Mouse (Mus musculus) frontal cortex, postnatal 14 days (tissue): ENCODE measurements at regions not wholly inside any gene's neighbourhood (a gene's known extent, or its start where the extent isn't known, plus 50 kb on each side); places are given as distances from the start of the nearest gene placed in this dataset.

Experiments
- DNase-seq, 2 experiments: peaks; one replicate each; pipeline ENCODE4 v3.0.0; 2022; ENCODE audit warnings: low spot score in 2 of 2

DNA sequence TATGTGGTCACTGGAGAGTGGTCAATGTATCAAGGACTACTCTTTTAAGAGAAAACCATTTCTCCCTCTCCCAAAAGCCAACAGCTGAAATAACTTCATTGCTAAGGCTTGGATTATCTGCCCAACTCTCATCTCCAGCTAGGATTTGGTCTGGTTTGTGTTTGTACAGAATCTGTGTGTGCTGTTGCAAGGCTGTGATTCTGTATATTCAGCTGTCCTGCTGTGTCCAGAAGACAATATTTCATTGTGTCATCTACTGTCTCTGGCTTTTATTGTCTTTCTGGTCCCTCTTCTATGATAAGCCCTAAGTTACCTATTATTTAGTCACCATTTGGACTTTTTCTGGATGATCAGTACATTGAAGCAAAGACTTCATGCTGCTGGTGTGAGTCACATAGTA, 110.9 kb downstream of the Cenpc1 start:
- no peak for DNase-seq

DNA sequence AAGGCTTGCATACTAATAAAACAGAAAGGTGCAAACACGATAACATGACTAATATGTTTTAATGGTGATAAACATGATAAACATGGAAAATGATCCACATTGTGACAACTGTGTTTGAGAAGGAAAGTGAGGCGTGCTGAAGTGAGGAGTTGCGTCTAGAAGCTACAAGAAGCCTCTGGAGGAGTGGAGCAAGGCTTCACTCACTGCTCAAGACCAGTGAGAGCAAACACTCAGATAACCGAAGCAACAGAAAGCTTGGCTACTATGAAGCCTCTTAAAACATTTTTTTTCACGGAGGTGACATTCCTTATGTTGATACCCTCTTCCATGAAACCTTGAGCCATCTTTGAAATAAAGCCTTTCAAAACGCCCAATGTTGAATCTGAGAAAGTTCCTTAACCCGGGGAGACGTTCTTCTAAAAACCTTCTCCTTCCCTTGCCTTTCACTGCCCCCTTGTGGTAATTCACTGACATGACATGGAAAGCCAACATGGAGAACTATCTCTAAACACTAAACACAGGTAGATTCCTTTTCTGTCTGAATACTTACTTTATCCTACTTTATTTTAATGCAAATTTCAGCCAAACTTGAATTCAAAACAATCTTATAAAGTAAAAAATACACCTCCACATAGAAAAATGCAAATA, 128.6 kb downstream of the Cenpc1 start:
- DNase-seq, result peak in 1 of 2 experiments; percentile 48

DNA sequence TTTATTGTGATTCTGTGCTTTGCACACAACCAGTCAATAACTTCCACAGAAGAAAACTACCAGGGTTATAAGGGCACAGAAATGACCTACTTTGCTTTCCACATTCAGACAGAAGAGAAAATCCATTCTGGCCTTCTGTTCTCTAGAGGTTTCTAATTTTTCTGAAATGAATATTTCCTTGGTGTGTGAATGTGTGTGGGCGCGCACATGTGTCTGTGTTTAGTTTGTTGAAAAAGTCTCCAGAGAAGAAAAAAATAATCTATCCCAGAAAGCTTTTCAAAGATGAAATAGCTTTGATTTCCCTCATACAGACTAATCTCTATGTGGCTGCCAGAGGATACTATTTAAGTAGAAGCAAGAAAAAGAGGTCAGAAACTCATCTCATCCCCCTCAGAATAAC, 147.1 kb downstream of the Cenpc1 start:
- DNase-seq, result no peak

DNA sequence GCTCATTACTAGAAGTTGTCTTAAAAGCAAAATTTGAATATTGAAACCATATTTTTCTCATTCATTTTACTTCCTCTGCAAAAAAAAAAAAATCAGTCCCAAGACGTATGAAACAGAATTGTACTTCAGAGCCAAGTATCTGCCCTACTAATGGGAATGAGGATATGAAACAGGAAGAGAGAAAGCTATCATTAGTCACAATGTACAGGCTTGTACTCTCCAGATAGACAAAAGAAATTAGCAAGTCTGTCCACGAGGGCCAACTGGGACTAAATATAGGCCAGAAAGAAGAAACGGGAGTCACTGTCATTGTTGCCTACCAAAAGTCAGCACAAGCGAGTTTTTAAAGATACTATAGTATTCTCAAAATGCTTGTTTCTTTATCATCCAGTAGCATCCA, 150.4 kb downstream of the Cenpc1 start:
- DNase-seq, result no peak

DNA sequence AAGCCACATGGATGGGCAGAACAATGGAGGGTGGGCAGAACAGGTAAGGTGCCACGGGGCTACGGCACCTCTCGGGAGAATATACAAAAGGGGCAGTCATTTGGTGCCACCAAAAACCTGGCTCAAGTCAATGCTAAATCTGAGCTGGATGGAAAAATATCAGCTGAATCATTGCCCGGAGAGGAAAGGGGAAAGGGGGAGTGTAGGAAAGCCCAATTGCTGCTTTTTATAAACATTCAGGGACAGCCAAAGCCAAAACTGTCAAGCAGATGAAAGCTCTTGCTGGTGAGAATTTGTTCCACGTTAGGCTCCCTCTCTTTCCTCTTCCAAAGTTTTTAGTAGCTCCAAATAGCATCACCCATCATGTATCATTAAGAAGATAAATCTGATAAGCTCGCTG, 168.9 kb downstream of the Cenpc1 start:
- DNase-seq, result no peak

DNA sequence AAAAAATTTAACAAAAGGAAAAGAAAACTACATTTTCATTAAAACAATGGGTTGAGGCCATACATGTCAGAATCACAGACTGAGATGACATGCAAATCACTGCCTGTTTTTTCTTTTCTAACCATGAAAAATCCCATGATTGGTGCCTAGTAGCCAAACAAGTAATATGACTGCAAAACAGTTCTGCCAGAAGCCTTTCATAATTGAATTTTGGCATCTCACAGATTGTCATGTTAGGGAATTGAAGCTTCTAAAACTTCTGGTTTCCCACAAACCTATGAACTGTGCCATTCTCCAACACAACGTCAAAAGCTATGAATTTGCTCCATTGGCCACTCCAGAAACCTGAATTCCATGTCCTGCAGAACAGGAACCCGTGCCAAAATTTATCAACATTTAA, 169.6 kb downstream of the Cenpc1 start:
- DNase-seq, result no peak

DNA sequence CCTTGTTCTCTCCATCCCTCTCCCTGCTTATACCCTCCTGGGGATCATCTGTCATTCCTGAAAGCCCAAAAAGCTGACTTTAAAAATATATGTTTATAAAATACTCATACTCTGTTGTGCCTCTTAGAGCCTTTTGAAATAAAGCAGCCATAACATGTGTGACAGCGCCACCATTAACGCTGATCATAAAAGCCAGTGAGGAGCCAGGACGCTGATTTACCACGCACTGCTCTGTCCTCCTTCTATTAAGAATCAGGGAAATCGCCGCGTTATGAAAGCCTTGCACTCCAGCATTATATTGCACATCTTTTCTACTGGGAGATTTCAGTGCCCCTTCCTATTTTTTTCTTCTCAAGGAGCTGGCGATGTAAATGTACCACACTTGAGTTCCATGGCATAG, 195.1 kb downstream of the Cenpc1 start:
- DNase-seq, result no peak

DNA sequence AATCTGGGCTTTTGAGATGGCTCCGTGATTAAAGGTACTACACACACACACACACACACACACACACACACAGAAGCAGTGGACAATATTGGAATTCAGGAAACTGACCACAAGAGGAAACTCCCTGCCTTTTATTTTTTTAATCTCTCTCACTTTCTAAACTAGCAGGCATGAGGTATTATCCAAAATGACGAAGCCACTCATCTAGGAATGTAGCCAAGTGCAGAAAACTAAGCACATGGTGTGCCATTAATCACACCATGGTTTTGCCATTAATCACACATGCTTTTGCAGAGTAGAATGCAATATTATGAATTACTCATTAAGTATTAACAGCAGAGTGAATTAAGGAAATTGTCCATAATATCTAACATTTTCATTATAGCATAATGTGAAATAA, 232.8 kb downstream of the Cenpc1 start:
- no peak for DNase-seq

DNA sequence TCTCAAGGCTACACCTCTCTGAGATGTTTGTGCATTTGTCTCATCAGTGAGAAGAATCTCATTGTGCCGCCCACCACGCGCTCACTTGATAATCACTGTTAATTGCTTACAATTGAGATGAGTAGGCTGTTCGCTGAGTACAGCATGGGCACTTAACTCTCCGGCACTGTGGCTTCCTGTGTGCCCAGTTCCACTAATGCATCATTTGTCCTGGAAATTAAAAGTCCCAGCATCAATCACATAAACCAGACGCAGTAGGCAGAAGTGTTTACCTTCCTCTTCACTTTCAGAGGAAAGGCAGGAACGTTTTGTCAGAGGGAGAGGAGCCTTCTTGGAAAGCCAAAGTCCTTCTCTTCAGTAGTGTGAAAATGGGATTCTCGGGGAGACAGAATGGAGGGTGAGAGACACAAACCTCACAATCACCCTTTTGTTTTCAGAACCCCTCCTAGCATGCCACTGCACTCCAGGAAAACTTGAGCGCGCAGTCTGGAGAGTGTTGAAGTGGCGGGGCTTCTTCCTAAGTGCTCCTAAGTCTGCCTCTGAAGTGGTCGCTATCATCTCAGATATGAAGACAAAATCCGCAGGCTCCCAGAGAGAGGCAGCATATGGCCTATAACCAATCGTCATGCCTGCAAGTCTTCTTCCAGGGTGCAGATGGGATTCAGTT, 269.7 kb downstream of the Cenpc1 start:
- no peak for DNase-seq

DNA sequence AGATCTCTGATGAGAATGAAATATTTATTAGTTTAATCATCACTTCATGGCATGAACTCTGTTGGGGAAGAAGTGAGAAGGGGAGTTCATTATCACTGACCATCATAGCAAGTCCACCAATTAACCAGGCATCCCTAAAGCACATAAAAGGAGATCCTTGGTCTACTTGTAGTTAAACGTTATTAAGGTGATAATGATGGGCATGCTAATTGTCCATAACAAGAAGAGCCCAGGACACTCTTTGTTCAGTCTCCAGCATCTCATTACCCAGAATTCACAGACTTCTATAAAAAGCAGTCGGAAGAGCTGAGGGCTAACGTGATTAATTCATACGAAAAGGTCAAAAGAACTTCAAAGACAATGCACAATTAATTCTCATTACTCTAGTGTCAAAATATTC, 272.2 kb downstream of the Cenpc1 start:
- DNase-seq, result no peak

DNA sequence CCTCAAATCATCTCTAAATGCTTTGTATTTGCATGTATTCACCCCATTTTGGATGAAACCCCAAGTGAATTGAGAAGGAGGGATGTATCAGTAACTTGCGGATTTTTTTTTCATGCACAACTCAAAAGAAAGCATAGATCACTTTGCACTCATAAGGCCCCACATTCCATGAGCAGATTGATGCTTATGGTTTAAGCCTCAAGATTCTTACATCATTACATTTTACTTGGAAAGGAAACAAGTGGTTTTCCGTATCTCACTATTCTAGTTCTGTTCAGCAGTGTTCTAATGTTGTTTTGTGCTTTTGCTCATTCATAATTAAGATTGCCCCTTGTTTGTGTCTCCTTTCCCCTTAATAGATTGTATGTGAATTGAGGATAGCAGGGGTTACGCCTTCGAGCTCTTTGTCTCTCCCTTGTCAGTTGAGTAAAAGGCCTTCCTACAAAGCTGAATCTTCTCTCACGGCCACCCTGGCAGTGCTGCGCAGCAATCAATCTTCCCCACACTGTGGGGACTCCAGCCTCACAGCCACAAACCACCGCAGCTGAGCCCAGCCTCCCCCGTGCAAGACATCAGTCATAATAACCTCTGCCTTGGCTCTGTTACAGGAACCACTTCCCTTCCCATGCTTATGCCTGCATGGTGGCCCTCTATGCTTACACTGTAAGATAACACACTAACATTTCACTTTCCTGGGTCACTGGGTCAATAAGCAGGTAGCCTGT, 284.5 kb downstream of the Cenpc1 start:
- no peak for DNase-seq

DNA sequence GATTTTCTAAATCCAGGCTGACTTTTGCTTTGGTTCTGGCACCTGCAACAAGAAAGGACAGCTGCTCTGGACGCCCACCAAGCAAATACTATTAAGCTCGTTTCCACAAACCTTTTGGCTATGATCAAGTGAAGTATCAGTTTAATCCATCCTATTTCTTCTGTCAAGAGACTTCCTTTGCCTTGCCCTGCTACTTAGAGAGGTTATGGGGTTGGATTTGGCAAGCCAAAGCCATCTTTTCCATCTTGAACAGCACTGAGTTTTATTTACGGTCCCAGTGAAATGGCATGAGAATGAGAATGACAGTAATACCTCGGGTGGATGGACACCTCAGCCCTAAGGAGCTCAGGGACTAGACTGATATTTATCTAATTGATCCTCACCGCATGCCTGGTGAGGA, 285.4 kb downstream of the Cenpc1 start:
- no peak for DNase-seq

DNA sequence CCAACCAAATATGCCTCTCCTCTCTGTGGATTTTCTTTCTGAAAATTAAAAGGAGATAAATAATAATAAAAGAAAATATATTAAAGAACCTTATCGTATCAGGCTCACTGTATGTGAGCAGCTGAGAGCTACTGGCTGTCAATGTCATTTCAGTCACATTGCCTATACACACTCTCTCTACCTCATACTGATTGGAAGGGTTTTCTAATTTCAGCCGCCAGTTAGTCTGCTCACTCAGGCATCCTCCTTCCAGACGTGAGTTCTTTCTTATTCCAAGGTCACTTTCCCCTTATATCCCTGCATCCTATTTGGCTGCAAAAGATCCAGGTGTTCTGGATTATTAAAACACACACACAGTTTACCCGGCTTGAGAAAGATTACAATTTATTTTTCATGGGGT, 286.2 kb downstream of the Cenpc1 start:
- DNase-seq, result no peak

DNA sequence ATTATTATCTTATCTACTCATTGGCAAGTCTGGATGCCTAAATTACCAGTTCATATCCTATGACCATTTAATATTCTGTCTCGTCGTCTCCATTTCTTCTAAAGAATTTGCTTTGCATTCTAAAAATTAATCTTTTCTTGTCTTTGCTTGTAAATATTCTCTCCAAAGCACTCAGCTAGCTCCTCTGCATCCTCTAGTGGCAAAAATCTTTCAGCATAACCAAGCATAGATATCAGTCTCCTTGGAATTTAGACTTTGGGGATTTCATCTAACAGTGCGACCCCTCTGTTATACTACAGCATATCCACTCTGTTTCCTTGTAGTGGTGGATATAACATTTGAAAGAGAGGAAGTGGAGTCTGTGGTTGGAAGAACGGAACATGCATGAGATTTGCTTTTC, 292.7 kb downstream of the Cenpc1 start:
- DNase-seq, result no peak

DNA sequence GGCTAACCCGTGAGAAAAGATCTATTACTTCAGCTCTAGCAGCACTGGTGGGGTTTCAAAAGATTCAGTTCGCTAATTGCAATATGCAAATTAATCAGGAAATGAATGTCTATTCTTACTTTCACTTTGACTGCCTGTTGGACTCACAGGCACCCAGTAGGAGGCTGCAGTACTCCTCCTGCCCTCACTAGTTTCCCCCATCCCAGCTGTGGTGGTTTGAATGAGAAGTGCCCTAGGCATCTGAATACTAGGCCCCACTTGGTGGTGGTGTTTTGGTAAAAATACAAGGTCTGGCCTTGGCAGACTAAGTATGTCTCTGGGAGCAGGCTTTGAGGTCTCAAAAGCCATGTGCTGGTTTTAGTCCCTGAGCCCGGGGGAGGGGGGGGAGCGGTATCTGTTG, 293.3 kb downstream of the Cenpc1 start:
- no peak for DNase-seq

DNA sequence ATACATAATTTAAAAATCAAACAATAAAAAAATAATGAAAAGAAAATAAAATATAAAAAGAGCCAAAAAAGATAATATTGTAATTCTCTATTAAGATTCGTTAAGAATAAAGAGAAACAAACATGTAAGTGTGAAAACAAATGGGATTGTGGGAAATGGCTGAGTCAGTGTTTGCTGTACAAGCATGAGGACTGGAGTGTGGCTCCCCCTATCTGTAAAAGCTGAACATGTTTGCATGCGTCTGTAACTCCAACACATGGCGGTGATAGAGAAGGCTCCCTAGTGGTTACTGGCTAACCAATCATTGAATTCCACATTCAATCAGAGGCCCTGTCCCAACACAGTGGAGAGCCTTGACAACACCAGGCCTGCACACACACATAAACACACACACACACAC, 298.2 kb downstream of the Cenpc1 start:
- no peak for DNase-seq

DNA sequence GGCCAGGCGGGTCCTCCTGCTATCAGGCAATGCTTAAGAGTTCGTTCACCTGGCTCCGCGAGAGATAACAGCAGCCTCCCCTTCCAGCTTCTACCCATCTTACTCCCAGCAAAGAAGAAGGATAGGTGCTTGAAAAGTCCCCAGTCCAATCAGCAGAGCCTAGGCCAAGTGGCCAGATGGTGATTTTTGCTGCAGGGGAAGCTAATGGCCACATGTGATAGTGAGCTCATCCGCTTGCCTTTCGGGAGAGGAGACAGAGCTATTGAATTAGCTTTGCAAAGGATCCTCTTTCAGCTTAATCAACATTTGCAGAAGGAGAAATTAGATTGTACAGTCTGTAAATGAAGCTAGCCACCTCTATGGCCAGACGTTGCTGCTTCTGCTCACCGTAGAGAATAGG, 308.7 kb downstream of the Cenpc1 start:
- DNase-seq, result no peak

DNA sequence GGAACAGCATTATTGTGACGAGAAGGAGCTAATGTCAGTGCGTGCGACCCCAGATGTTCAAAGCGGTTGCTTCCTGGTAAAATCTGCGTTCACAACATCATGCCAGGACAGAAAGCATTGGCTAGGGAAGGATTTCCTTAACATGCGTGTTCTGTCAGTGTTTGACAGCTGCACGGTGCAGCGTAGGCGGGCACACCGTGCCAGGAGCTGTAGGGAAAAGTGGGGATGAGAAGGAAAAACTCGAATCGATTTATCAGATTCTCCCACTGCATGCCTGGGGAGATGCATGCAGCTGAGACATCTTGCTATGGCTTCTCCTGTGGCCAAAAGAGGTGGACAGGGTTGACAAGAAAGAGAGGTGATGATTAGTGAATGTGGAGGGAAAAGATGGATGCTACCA, 311.2 kb downstream of the Cenpc1 start:
- no peak for DNase-seq

DNA sequence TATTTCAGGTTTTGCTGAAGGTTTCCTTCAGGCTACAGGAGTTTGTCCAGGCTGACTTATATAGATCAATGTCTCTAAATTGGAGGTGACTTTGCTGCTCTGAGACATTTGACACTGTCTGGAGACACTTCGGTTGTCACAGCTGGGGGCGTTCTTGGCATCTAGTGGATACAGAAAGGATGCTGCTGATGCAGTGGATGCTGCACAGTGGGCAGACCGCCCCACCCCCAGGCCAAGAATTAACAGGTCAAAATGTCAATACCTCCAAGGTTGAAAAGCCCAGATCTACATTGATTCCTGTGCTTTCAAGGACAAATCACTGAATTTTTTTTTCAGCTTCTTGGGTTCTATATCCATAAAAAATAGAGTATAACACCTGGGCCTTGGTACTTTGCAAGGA, 312.3 kb downstream of the Cenpc1 start:
- no peak for DNase-seq

DNA sequence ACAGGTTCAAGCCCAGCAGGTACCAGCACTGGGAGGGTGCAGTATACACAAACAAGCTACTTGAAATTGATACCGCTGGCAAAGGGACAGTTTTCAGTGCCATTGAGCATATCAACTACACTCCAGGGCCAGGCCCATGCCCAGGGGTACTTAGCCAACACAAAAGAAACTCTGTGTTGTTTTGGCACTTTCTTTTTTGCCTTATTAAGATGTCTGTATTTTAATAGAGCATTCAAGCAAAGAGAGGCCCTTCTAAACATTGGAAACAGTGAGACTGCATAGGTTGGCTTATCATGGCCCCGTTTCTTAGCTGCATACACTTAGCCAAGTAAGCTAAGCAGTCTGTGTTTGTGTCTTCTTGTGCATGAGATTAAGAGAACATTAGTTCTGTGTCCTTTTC, 313.7 kb downstream of the Cenpc1 start:
- no peak for DNase-seq

DNA sequence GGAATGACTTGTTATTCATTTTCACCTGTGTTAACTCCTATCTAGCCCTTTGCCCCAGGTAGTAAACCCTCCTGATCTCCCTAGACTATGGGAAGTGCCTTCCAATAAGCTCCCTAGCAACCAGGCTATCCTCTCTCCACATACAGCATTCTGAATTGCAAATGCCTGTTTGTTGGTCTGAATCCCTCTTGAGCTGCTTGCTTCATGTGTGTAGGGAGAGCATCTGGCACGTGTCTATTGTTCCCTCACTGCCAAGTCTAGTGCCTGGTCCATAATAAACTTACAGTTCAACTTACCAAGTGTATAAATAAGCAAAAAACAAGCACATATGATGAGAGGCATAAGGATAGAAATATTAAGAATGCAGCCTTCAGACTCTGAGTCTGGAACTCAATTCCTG, 314.5 kb downstream of the Cenpc1 start:
- DNase-seq, result no peak

DNA sequence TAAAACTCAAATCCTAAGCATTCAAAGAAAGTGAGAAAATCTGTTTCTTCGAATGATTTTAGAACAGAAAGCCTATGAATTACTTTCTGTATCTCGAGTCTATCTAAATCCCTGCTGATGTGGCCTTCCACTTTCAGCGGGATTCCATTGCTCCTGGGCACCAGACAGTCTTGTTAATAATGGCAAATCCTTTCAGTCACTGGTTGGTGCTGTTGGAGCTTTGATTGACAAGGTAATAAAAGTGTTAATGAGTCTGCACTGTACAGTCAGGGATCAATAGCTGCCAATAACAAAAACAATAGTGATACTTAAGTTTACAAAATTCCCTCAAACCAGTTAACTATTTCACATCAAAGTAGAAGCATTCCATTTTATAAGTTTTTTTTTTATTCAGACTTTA, 335.8 kb downstream of the Cenpc1 start:
- DNase-seq, result no peak

DNA sequence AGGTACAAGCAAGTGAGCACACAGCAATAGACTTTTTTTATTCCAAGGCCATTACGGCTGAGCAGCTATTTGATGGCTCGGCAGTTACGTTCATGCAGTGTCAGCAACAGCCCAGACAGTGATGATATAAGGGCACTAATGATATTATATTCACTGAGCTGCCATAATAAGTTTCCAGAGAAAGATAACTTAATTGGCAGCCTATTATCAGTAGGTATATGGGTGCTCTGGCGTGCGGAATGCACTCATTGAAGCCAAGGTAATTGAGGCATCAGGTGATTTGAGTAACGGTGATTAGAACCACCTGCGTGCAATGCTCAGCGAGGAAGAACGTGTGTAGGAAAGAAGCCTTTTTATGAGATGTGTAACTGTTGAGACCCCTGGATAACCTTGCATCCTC, 358.0 kb downstream of the Cenpc1 start:
- no peak for DNase-seq
